Mouse (Mus musculus): ENCODE results near the gene Tgfb3. TPM values are rescaled to one million over a fixed set of nuclear protein-coding genes. Genes with fewer than 3 reads are reported as not detected.

Tgfb3 gene
- polyA plus RNA-seq, 1 experiment from 2014 or later: 20.3 TPM

DNA sequence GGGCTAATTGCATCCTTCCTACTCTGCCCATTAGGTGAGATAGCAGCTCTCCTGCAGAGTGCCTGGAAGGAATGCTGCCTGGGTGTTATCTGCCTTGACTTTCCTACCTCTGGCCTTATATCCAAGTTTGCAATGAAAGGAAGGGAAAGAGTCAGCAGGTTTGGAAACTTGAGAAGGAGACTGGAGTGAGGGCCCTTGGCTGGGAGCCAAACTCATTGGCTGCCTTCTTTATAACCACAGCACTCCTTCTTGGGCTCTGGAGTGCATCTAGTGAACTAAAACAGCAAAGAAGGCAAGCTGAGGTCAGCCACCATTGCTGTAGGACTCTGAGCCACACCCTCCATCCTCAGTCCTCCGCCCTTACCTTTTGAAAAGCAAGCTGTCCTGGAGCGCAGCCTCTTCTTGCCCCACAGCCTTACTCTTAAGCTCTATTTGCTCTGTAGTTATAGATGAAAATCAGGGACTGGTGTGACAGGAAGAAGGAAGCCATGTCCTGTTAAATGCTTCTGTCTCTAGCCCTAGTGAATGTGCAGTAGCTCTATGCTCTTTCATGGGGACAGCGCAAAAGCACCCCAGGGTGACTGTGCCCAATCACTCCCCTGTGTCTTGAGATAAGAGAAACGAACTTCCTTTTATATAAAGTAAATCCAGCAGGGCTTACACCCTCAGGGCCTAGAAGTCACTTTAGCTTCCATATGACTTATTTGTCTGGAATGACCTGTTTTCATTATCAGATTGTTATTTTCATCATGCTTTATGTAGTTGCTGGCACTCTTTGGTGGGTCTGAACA, 55.6 kb downstream of the Tgfb3 start:
- no peak overlapping the region for H3K4me2 ChIP-seq (ENCODE audit: low read depth, severe bottlenecking)
- peak; percentile 81; the same call in 1 of the 2 replicates for ATAC-seq (ENCODE audit: insufficient number of reproducible peaks, low FRiP score, low TSS enrichment, low read depth)
- WGBS: 69% methylated on average over 4 of the region's 4 CpGs
- H3K4me3 ChIP-seq (ENCODE audit: low read depth, low read length): no peak overlapping the region
- peak; percentile 76 for DNase-seq (ENCODE audit: low spot score)
- peaks cover 30% of the 10 kb centered on the region for H3K4me1 ChIP-seq (ENCODE audit: control insufficient read depth, insufficient read depth, low read length)
- no peaks in the 10 kb centered on the region for H3K36me3 ChIP-seq (ENCODE audit: control insufficient read depth, insufficient read depth, low read length)
- no peak overlapping the region for H3K9ac ChIP-seq (ENCODE audit: low read length)
- peak overlapping the region; percentile 61 for H3K27ac ChIP-seq (replicated peaks; ENCODE audit: low read depth, low read length)
- H3K27me3 ChIP-seq (ENCODE audit: control insufficient read depth, insufficient read depth, low read length): no peaks in the 10 kb centered on the region
- no peaks in the 10 kb centered on the region for H3K9me3 ChIP-seq (ENCODE audit: control insufficient read depth, low read length)

DNA sequence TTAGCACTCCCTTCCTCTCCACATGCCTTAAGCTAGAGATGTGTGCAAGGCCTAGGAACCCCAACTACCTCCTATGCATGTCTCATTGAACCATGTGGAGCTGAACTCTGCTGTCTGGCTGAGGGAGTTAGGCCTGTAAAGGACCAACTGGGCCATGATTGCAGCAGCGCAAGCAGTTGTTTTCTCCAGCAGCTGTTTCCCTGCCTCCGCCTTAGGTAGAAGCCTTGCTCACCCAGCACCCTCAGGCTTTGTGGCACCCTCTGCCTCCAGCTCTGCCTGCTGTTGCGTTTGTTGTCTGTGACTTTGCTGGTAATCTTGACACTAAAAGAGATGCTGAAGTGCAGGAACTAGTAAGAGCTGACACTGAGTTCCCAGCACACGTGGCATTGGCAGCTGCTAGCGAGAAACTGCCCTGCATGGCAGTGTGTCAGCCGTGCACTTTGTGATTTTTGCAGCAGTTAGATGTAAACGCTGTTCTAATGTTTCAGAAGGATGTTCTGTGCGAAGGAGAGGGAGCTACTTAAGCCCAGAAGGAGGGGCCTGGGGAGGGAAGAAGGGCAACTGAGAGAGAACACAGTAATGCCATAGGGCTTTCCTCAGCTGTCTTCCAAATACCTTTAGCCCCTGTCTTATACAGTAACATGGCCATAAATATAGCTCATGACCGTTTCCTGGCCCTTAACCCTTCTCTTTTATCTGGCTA, 56.4 kb downstream of the Tgfb3 start:
- H3K27ac ChIP-seq (replicated peaks; ENCODE audit: low read depth, low read length): peak overlapping the region; percentile 61
- no peaks in the 10 kb centered on the region for H3K9me3 ChIP-seq (ENCODE audit: control insufficient read depth, low read length)
- DNase-seq (ENCODE audit: low spot score) (peak; percentile 32), ATAC-seq (ENCODE audit: insufficient number of reproducible peaks, low FRiP score, low TSS enrichment, low read depth) (peak; percentile 63)
- no peaks in the 10 kb centered on the region for H3K27me3 ChIP-seq (ENCODE audit: control insufficient read depth, insufficient read depth, low read length)
- H3K36me3 ChIP-seq (ENCODE audit: control insufficient read depth, insufficient read depth, low read length): no peaks in the 10 kb centered on the region
- WGBS: 36% methylated on average over 9 of the region's 9 CpGs
- no peak overlapping the region for H3K4me2 ChIP-seq (ENCODE audit: low read depth, severe bottlenecking)
- H3K4me1 ChIP-seq (ENCODE audit: control insufficient read depth, insufficient read depth, low read length): peaks cover 30% of the 10 kb centered on the region
- H3K9ac ChIP-seq (ENCODE audit: low read length): no peak overlapping the region
- no peak overlapping the region for H3K4me3 ChIP-seq (ENCODE audit: low read depth, low read length)

DNA sequence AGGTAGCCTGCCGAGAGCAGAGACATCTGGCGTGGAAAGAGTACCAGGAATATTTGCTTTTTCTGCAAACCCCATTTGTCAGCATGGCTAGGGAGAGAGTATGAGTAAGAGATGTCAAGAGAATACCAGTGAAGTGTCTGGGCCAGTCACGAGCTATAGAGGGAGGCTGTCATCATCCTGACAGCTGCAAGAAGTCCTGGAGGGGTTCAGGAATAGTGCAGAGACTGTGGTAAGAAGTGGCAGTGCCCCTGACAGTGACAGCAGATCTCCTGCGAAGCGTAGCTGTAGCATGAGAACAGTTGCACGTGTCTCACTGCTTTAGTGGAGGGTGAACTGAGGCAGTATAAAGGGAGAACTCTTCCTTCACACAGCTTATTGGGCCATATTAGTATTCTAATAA, 57.3 kb downstream of the Tgfb3 start:
- ATAC-seq (ENCODE audit: insufficient number of reproducible peaks, low FRiP score, low TSS enrichment, low read depth): no peak
- DNase-seq (ENCODE audit: low spot score): no peak
- H3K27me3 ChIP-seq (ENCODE audit: control insufficient read depth, insufficient read depth, low read length): no peaks in the 10 kb centered on the region
- H3K4me2 ChIP-seq (ENCODE audit: low read depth, severe bottlenecking): no peak overlapping the region
- no peak overlapping the region for H3K27ac ChIP-seq (replicated peaks; ENCODE audit: low read depth, low read length)
- no peaks in the 10 kb centered on the region for H3K9me3 ChIP-seq (ENCODE audit: control insufficient read depth, low read length)
- H3K4me1 ChIP-seq (ENCODE audit: control insufficient read depth, insufficient read depth, low read length): peaks cover 30% of the 10 kb centered on the region
- 82% methylated on average over 6 of the region's 6 CpGs for WGBS
- H3K9ac ChIP-seq (ENCODE audit: low read length): no peak overlapping the region
- no peak overlapping the region for H3K4me3 ChIP-seq (ENCODE audit: low read depth, low read length)
- no peaks in the 10 kb centered on the region for H3K36me3 ChIP-seq (ENCODE audit: control insufficient read depth, insufficient read depth, low read length)

DNA sequence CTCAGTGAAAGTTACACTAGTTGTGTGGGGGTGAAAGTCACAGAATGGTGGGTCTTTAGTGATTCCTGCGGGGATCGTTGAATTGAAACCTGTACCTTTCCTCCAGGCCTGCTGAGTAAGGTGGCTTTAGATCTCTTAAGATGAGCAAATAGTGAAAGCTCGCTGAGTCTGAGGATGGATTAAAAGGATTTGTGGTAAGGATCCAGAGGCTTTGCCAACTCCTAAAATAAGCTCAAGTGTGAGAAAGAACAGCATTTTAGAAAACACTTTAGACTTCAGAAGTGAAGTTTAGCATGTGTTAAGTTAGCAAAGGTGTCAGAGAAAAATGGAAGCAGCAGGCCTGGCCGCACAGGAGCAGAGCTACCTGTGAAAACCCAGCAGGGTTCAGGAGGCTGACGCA, 61.5 kb downstream of the Tgfb3 start:
- H3K9me3 ChIP-seq (ENCODE audit: control insufficient read depth, low read length): no peaks in the 10 kb centered on the region
- DNase-seq (ENCODE audit: low spot score) (no peak), ATAC-seq (ENCODE audit: insufficient number of reproducible peaks, low FRiP score, low TSS enrichment, low read depth) (no peak)
- no peak overlapping the region for H3K4me2 ChIP-seq (ENCODE audit: low read depth, severe bottlenecking)
- 57% methylated on average over 5 of the region's 5 CpGs for WGBS
- no peak overlapping the region for H3K27ac ChIP-seq (replicated peaks; ENCODE audit: low read depth, low read length)
- no peaks in the 10 kb centered on the region for H3K27me3 ChIP-seq (ENCODE audit: control insufficient read depth, insufficient read depth, low read length)
- H3K9ac ChIP-seq (ENCODE audit: low read length): no peak overlapping the region
- 0 out of 2 replicates have a peak, but pooled peaks cover 2% of the 10 kb centered on the region for H3K36me3 ChIP-seq (ENCODE audit: control insufficient read depth, insufficient read depth, low read length)
- peaks cover 8% of the 10 kb centered on the region for H3K4me1 ChIP-seq (ENCODE audit: control insufficient read depth, insufficient read depth, low read length)
- no peak overlapping the region for H3K4me3 ChIP-seq (ENCODE audit: low read depth, low read length)

DNA sequence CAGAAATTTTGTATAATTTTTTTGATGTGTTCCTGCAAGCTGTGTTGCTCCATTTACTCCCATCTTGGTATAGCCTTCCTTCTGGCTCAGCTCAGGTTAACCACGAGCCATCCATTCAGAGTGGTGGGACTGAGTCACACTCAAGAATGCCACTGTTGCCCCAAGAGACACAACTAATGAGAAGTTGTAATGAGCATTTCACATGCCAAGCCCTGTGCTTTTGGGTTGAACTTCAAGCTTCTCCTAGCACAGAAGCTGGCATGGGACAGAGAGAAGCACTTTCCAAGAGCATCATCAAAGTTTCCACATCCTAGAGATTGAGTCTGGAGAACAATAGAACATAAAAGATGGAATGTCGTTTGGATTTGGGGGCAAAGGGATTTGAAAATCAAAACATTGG, 63.7 kb downstream of the Tgfb3 start:
- no peak overlapping the region for H3K4me2 ChIP-seq (ENCODE audit: low read depth, severe bottlenecking)
- H3K4me1 ChIP-seq (ENCODE audit: control insufficient read depth, insufficient read depth, low read length): no peaks in the 10 kb centered on the region
- 93% methylated on average over 2 of the region's 2 CpGs for WGBS
- no peak overlapping the region for H3K27ac ChIP-seq (replicated peaks; ENCODE audit: low read depth, low read length)
- no peak overlapping the region for H3K4me3 ChIP-seq (ENCODE audit: low read depth, low read length)
- DNase-seq (ENCODE audit: low spot score): no peak
- H3K27me3 ChIP-seq (ENCODE audit: control insufficient read depth, insufficient read depth, low read length): no peaks in the 10 kb centered on the region
- no peak for ATAC-seq (ENCODE audit: insufficient number of reproducible peaks, low FRiP score, low TSS enrichment, low read depth)
- no peaks in the 10 kb centered on the region for H3K9me3 ChIP-seq (ENCODE audit: control insufficient read depth, low read length)
- 0 out of 2 replicates have a peak, but pooled peaks cover 2% of the 10 kb centered on the region for H3K36me3 ChIP-seq (ENCODE audit: control insufficient read depth, insufficient read depth, low read length)
- no peak overlapping the region for H3K9ac ChIP-seq (ENCODE audit: low read length)

DNA sequence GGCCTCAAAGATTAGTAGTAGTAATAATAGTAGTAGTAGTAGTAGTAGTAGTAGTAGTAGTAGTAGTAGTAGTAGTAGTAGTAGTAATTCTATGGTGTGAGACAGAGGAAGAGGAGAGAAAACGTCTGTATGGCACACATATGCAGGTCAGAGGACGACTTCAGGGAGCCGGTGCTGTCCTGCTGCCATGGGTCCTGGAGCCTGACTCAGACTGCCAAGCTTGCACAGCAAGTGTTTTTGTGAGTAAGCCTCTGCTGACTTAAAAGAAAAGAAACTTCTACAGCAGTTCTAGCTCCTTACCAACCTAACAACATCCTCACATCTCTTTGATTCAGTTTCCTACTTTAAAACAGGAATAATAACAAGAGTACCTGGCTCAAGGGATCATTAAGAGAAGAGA, 64.2 kb downstream of the Tgfb3 start:
- H3K4me1 ChIP-seq (ENCODE audit: control insufficient read depth, insufficient read depth, low read length): no peaks in the 10 kb centered on the region
- H3K9me3 ChIP-seq (ENCODE audit: control insufficient read depth, low read length): no peaks in the 10 kb centered on the region
- H3K4me2 ChIP-seq (ENCODE audit: low read depth, severe bottlenecking): no peak overlapping the region
- no peak overlapping the region for H3K9ac ChIP-seq (ENCODE audit: low read length)
- ATAC-seq (ENCODE audit: insufficient number of reproducible peaks, low FRiP score, low TSS enrichment, low read depth) (no peak), DNase-seq (ENCODE audit: low spot score) (no peak)
- no peak overlapping the region for H3K4me3 ChIP-seq (ENCODE audit: low read depth, low read length)
- H3K27ac ChIP-seq (replicated peaks; ENCODE audit: low read depth, low read length): no peak overlapping the region
- 0 out of 2 replicates have a peak, but pooled peaks cover 2% of the 10 kb centered on the region for H3K36me3 ChIP-seq (ENCODE audit: control insufficient read depth, insufficient read depth, low read length)
- no peaks in the 10 kb centered on the region for H3K27me3 ChIP-seq (ENCODE audit: control insufficient read depth, insufficient read depth, low read length)
- WGBS: 86% methylated on average over 3 of the region's 3 CpGs

DNA sequence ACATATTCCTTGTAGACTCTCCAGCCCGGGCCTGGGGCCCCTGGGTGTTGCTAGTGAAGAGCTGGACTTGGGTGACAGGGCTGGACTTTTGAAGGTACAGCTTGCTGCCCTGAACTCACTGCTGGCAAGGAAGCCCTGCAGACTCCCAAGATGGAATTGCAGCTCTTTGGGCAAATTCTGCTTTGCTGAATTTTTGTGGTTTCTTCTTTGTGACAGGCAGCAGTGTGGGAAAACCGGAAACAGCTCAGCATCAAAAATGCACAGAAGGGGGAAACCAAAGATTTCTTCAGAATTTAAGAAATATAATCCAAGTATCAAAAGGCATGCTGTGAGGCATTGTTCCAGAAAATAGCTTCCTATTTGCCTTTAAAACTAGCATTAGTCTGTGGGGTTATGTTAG, 64.7 kb downstream of the Tgfb3 start:
- no peaks in the 10 kb centered on the region for H3K9me3 ChIP-seq (ENCODE audit: control insufficient read depth, low read length)
- WGBS: 83% methylated on average over 2 of the region's 2 CpGs
- 0 out of 2 replicates have a peak, but pooled peaks cover 2% of the 10 kb centered on the region for H3K36me3 ChIP-seq (ENCODE audit: control insufficient read depth, insufficient read depth, low read length)
- DNase-seq (ENCODE audit: low spot score): no peak
- H3K4me3 ChIP-seq (ENCODE audit: low read depth, low read length): no peak overlapping the region
- H3K9ac ChIP-seq (ENCODE audit: low read length): no peak overlapping the region
- H3K4me1 ChIP-seq (ENCODE audit: control insufficient read depth, insufficient read depth, low read length): no peaks in the 10 kb centered on the region
- no peaks in the 10 kb centered on the region for H3K27me3 ChIP-seq (ENCODE audit: control insufficient read depth, insufficient read depth, low read length)
- no peak overlapping the region for H3K27ac ChIP-seq (replicated peaks; ENCODE audit: low read depth, low read length)
- H3K4me2 ChIP-seq (ENCODE audit: low read depth, severe bottlenecking): no peak overlapping the region
- ATAC-seq (ENCODE audit: insufficient number of reproducible peaks, low FRiP score, low TSS enrichment, low read depth): no peak

DNA sequence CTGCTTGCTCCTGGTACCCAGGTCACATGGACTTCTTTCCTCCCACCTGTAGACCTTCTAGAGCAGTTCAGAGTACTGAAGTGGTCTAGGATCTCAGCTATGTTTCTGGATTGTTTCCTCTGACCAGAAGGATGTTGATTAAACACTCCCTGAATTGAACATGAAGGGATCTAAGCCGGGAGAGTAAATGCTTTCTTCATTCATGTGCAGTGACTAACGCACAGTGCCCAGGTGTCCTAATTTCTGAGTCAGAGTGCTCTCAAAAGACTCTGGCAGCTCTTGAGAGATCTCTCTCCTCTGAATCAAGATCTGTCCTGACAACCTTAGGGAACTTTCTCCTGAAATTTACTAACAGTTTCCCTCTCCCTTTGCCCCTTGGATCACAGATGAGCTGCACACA, 66.6 kb downstream of the Tgfb3 start:
- Histone ChIP-seq H3K27ac (replicated peaks; ENCODE audit: low read depth, low read length) (no peak overlapping the region), H3K36me3 (ENCODE audit: control insufficient read depth, insufficient read depth, low read length) (0 out of 2 replicates have a peak, but pooled peaks cover 2% of the 10 kb centered on the region), H3K4me3 (ENCODE audit: low read depth, low read length) (no peak overlapping the region), H3K27me3 (ENCODE audit: control insufficient read depth, insufficient read depth, low read length) (no peaks in the 10 kb centered on the region), H3K9me3 (ENCODE audit: control insufficient read depth, low read length) (no peaks in the 10 kb centered on the region), H3K9ac (ENCODE audit: low read length) (no peak overlapping the region), H3K4me1 (ENCODE audit: control insufficient read depth, insufficient read depth, low read length) (0 out of 2 replicates have a peak, but pooled peaks cover 3% of the 10 kb centered on the region), H3K4me2 (ENCODE audit: low read depth, severe bottlenecking) (no peak overlapping the region)
- 85% methylated on average over 2 of the region's 2 CpGs for WGBS
- DNase-seq (ENCODE audit: low spot score) (no peak), ATAC-seq (ENCODE audit: insufficient number of reproducible peaks, low FRiP score, low TSS enrichment, low read depth) (no peak)
